Mouse (Mus musculus): ENCODE results near the gene Iars2.
A peak's percentile ranks its signal among the peaks of the same experiment; 100 is the strongest.

Iars2 gene

GRCm38 (mm10) chr1:185274819-185275545, 54.2 kb downstream of the Iars2 start:
- no peak for DNase-seq

DNA sequence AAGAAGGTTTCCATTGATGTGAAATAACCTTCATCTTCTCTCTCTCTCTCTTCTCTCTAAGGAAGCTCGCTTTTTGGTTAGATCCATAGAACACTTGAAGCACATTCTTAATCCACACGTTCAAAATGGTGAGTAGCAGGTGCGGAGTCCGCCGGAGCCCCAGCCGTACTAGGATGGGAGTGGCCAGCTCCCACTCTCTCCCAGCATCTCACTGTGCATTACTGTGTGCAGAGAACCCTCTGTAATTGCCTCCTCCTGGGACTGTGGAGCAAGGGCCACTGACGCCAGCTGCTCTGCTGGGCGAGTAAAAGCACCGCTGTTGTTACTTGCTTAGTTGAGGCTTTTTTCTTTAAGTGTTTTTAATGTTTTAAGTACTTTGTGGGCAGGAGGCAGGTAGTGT, 57.8 kb downstream of the Iars2 start:
- no peak for DNase-seq

- DNase-seq = no peak
Measured at GRCm38 (mm10) chr1:185270403-185271097, 58.6 kb downstream of the Iars2 start.

DNA sequence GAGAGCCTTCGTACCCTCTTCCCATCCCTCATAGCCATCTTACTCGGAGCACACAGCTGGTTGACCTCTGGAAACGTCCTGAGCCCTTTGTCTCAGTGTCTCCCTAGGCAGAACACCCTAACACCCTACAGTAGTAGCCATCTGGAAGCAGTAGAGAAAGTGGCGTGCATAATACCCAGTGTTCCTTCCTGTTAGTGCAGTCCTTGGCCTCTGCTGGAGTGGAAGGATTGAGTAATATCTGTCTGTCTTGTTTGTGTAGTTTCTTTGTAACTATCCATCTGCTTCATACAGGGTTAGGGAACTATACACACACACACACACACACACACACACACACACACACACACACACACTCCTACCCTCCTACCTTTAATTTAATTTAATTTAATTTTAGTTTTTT, 60.5 kb downstream of the Iars2 start:
- no peak for DNase-seq

DNA sequence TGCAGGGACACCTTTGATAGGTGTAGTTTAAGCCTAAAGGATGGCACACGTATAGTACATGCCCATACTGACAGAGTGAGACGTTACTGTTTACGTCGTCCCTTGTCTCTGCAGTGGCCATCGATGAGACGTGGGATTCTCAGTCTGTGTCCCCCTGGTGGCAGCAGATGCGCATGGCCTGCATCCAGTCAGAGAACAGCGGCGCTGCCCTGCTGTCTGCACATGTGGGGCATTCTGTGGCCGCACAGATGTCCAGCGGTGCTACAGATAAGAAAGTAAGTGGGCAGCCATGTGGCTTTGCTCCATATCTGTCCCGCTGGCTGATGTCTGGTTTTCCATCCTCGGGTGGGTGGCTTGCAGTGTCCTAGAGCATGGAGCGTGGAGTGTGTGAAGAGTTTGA, 66.6 kb downstream of the Iars2 start:
- DNase-seq = no peak

DNA sequence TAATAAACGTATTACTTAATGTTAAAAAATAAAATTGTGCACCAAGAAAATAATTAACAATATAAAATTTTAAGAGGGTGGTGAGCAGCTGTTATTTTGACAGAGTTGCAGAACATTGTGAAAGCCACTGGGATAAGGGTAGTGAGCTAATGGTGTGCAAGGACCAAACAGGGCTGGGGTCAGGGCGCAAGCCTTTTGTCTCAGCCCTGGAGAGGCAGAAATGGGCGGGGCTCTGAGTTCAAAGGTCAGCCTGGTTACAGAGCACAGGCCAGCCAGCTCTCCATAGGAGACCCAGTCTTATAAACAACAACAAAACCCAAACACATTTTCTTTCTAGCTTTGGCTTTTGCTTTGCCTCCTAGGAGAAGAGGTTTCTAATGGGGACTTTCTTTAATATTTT, 72.4 kb downstream of the Iars2 start:
- no peak for DNase-seq

DNA sequence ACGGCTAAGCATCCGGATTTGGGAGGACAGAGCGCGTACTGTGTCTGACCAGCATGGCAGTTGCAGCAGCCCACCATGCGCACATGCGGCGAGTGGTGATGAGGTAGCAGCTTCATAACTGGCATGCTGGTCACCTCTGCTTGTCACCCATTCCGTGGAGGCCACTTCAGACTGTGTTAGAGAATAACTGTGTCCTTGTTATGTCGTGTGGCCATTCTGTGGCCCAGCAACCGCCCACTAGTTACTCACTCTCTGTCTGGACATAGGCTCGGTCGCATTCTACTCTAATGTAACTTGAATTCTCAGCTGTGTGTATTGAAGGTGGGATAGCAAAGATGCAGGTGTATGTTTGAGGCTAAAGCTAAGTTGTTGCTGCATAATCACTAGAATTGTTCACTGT, 73.9 kb downstream of the Iars2 start:
- no peak for DNase-seq

DNA sequence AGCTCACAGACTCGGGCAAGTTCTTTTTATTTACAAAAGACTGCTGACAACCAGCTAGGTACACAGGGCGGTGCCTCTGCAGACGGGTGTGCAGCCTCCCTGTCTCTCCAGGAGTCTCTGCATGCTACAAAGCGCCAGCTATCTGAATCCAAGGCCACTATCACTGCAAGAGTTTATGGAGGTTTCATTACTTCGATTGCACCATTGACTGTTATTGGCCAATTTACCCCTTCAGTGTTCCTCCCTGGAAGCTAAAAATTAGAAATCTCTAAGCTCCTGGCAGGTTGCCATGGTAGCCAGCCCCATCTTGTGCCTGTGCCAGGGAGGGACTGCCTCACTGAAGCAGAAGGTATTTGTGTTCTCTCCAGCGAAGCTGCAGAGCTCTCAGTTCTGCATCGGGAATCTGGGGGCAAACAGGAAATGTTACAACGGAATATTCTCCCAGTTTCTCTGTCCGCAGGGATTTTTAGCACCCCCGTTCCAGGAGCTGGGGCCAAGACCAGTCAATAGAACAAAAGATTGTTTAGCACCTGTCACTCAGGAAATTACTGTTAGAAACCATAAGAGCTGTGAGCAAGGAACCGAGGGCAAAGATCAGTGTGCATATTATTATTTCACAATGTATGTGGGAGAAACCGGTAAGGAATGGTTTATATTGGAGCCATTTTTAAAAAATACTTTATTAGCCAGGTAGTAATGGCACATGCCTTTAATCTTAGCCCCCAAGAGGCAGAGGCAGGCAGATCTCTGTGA, 75.9 kb downstream of the Iars2 start:
- DNase-seq = peak; percentile 19

- DNase-seq = no peak
Measured at GRCm38 (mm10) chr1:185252351-185252750, 76.8 kb downstream of the Iars2 start.

DNA sequence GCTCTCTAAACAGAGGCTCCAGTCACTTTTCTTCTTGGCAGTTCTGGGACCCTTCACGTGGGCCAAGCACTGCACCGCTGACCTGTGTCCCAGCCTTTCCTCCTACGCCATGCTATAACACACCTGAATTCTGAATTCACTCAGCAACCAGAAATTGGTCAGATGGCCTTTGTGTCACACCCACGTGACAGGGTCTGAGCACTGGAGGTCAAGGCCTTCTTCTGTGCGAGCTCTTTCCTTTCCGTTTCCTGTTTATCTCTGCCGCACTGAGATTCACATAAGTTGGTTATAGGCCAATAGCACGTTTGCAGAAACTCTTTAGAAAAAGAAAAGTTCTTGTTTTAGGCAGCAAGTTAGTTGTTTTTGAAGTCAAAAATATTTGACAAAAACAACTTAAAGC, 80.5 kb downstream of the Iars2 start:
- DNase-seq = no peak

- DNase-seq = no peak
Measured at GRCm38 (mm10) chr1:185247429-185248085, 81.6 kb downstream of the Iars2 start.

DNA sequence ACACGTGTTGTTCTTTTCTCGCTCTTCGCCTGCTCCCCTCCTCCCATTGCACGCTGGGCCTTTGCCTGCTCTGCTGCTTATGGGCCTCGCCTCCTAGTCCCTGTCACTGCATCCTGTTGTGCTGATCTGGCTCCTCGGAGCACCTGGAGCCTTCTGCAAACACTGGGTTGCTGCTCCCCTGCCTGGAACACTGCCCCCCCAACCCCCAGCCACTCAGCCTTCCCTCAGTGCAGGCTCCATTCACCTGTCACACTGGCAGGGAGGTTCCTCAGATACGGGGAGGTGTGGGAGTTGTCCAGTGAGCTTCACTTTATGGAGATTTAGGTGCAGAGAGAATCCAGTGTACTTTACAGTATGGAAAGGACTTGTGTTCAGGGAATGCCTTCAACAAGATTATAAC, 83.7 kb downstream of the Iars2 start:
- no peak for DNase-seq

GRCm38 (mm10) chr1:185243013-185243412, 86.2 kb downstream of the Iars2 start:
- no peak for DNase-seq

- no peak for DNase-seq
Measured at GRCm38 (mm10) chr1:185236530-185236929, 92.7 kb downstream of the Iars2 start.

- no peak for DNase-seq
Measured at GRCm38 (mm10) chr1:185235837-185236236, 93.4 kb downstream of the Iars2 start.

Measured in cerebellum, adult 9-11 months (tissue).